Mouse (Mus musculus): ENCODE measurements around the gene Terb2. TPM values are rescaled to one million over a fixed set of nuclear protein-coding genes. Genes with fewer than 3 reads are reported as not detected.

Terb2 gene
- not detected in 2 replicates for polyA plus RNA-seq (2015; fragmentation: Nextera tagmentation; extraction: Ambion mirVana)

DNA sequence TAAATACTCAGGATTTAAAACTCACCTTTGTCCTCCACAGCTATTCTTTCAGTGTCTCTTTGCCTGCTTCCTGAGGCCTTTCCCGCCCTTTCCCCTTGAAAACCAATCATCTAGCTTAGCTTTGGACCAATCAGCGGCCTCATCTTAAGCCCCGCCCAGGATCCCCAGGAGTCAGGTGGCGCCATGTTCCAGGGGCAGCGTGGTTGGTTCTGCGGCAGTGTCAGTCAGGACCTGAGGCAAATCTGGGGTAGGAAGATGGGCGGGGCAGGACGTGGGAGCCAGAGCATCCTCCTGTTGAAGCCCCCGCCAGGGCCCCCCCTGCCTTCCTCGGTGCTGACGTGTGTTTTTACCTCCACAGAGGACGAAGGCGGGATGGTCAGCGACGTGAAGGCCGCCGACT is at the start of gene Terb2, which contains the start of gene Patl2:
Gene Terb2, plus strand, starts transcription at position 167 of the 400 bp plus-strand sequence.
Gene Patl2, minus strand, starts transcription at position 84 of the 400 bp plus-strand sequence.
- Histone ChIP-seq H3K4me1 (replicated peaks) (peaks cover 4% of the 10 kb centered on the region), H3K4me2 (no peak within 1 kb of the TSS), H3K4me3 (replicated peaks) (no peak within 1 kb of the TSS), H3K9ac (no peak within 1 kb of the TSS), H3K27ac (no peak within 1 kb of the TSS), H3K9me3 (replicated peaks) (no peaks in the 10 kb centered on the region), H3K36me3 (no peaks in the 10 kb centered on the region), H3K27me3 (no peaks in the 10 kb centered on the region)
- 73% methylated on average over 17 of the region's 17 CpGs for WGBS (ENCODE audit: insufficient replicate concordance)
- ATAC-seq (ENCODE audit: low read depth): no peak
- DNase-seq: no peak

DNA sequence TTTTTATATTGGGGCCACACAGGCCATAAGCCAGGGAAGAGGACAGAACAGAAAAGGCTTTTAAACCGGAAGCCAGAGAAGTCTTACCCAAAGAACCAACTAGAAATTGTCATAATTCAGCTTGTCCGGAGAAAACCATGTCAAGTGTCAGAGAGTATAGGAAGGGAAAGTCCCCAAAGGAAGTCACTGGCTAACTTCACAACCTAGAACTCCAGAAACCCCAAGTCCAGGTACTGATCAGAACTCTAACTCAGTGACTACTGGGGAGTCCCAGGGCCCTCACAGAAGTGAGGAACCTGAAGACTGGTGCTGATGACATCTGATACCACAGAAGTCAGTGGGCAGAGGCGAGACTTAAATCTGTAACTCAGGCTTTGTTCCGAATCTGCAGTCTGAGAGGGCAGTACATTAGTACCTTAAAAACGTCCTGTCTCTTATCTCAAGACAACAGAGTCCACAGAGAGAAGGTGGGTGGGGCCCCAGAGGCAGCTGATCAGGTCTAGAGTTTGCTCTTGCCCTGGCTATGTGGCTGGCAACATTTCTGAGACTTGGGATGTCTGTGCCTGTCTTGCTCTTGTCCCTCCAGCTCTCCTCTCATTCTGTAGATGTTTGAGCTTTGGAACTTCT is 48.1 kb upstream of the Terb2 start:
- Histone ChIP-seq H3K36me3 (no peaks in the 10 kb centered on the region), H3K27me3 (no peaks in the 10 kb centered on the region), H3K4me3 (replicated peaks) (no peak overlapping the region), H3K9me3 (replicated peaks) (no peaks in the 10 kb centered on the region), H3K27ac (peak overlapping the region; percentile 73), H3K4me2 (peak overlapping the region; percentile 50), H3K9ac (peak overlapping the region; percentile 52), H3K4me1 (replicated peaks) (peaks cover 36% of the 10 kb centered on the region)
- peak; percentile 83 for DNase-seq
- peak; percentile 97 for ATAC-seq (ENCODE audit: low read depth)
- 22% methylated on average over 5 of the region's 5 CpGs for WGBS (ENCODE audit: insufficient replicate concordance)

DNA sequence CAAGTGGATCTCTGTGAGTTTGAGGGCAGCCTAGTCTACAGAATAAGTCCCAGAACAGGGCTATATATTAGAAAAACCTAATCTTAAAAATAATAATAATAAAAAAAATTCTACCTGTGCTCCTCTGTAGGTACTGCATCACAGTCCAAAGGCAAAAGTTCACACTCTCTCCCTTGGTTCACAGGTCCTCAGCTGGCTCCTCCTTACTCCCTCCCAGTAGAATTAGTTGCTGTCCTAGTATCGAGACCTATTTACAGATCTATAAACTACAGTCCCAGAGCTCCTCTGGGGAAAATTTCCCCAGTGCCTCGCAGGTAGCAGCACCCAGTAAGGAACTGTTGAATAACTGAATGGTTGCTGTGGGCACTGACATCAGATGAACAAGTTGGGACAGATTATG is 45.3 kb upstream of the Terb2 start:
- Histone ChIP-seq H3K9me3 (replicated peaks) (no peaks in the 10 kb centered on the region), H3K4me1 (replicated peaks) (peaks cover 38% of the 10 kb centered on the region), H3K4me2 (peak overlapping the region; percentile 13; the same call in 1 of the 2 replicates), H3K27me3 (no peaks in the 10 kb centered on the region), H3K4me3 (replicated peaks) (no peak overlapping the region), H3K9ac (no peak overlapping the region), H3K36me3 (no peaks in the 10 kb centered on the region), H3K27ac (peak overlapping the region; percentile 67)
- WGBS (ENCODE audit: insufficient replicate concordance): 51% methylated on average over 2 of the region's 2 CpGs
- DNase-seq (no peak), ATAC-seq (ENCODE audit: low read depth) (no peak)

DNA sequence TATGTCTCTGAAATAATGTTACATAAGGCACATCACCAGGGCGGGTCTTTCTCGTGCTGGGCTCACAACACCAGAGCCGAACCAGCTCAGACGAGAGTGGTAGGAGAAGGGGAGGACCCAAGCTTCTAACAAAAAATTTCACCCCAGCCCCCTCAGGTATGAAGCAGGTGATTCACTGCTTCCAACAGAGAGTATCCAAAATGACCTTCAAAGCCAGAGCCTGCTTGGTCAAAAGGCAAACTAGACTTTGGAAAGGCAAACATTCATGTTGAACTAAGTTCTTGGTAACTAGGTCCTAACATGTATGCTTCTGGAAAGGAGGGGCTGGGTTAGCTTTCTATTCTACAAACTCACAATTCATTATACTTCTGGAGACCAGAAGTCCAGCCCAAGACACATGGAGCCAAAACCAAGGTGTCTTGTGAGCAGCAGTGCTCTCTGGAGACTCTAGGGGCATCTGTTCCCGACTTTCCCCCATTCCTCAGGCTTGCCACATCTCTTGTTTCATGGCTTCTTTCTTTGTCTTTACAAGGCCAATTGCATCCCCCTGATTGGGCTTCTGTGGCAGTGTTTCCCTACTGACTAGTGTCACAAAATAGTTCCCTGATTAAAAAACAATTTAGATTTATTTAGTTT is 44.6 kb upstream of the Terb2 start:
- H3K27ac ChIP-seq: peak overlapping the region; percentile 67
- no peaks in the 10 kb centered on the region for H3K27me3 ChIP-seq
- H3K4me1 ChIP-seq (replicated peaks): peaks cover 39% of the 10 kb centered on the region
- ATAC-seq (ENCODE audit: low read depth): peak; percentile 18
- H3K9me3 ChIP-seq (replicated peaks): no peaks in the 10 kb centered on the region
- H3K4me3 ChIP-seq (replicated peaks): no peak overlapping the region
- H3K9ac ChIP-seq: no peak overlapping the region
- WGBS (ENCODE audit: insufficient replicate concordance): 61% methylated on average over 5 of the region's 5 CpGs
- peak overlapping the region; percentile 13; the same call in 1 of the 2 replicates for H3K4me2 ChIP-seq
- DNase-seq: no peak
- H3K36me3 ChIP-seq: no peaks in the 10 kb centered on the region

DNA sequence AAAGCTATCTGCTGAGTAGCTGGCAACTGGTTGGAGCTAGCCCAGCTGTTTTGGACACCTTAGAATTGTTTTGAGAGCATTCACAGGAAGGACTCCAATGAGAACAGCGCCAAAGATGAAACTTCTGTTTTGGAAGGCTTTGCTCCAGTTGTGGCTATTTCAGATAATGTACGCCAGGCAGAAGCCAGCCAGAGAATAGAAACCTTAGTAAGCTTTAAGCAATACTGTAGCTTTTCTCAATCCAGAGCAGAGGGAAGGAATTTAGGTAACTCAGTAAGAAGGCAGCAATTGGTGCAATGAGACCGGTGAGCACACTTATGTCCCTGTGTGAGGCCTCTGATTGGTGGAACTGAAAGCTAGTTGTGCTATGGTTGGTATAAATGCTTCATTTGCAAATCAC is 43.0 kb upstream of the Terb2 start:
- 77% methylated on average over 3 of the region's 3 CpGs for WGBS (ENCODE audit: insufficient replicate concordance)
- H3K36me3 ChIP-seq: no peaks in the 10 kb centered on the region
- no peak overlapping the region for H3K27ac ChIP-seq
- H3K4me2 ChIP-seq: no peak overlapping the region
- H3K9me3 ChIP-seq (replicated peaks): no peaks in the 10 kb centered on the region
- H3K9ac ChIP-seq: no peak overlapping the region
- no peak for ATAC-seq (ENCODE audit: low read depth)
- H3K4me1 ChIP-seq (replicated peaks): peaks cover 35% of the 10 kb centered on the region
- DNase-seq: no peak
- H3K4me3 ChIP-seq (replicated peaks): no peak overlapping the region
- H3K27me3 ChIP-seq: no peaks in the 10 kb centered on the region

DNA sequence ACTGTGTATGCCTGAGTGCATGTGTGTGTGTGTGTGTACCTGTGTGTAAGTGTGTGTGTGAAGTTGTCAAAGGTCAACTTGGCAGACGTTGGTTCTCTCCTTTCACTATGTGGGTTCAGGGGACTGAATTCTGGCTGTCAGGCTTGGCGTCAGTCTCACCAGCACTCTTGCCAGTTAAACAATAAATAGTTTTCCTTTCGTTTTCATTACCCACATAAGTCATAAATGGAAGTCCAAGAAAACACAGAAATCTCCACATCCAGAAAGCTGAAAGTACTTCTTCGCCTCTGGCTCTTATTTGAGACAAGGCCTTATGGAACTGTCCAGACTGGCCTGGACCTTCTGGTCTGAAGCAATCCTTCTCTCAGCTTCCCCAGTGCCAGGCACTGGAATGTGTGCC is 40.3 kb upstream of the Terb2 start:
- H3K9ac ChIP-seq: no peak overlapping the region
- no peak for ATAC-seq (ENCODE audit: low read depth)

DNA sequence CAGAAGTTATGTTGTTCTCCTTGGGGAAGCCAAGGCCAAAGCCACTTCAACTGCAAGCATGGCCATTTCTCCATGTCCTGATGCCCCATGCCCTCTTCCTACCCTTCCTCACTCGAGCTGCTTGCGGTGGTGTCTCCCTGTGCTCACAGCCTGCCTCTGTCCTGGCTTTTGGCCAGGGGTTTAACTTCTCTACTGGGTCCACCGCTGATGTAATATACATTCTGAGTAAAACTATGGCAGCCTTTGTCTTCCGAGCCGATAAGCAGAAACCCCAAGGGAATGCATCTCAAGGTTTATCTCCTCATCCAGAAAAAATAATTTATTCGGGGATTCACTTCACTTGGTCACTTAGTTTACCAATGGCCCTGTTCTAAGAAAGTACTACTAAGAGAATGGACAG is 39.4 kb upstream of the Terb2 start:
- Histone ChIP-seq H3K9ac (peak overlapping the region; percentile 89), H3K4me2 (peak overlapping the region; percentile 93), H3K9me3 (replicated peaks) (no peaks in the 10 kb centered on the region), H3K27ac (peak overlapping the region; percentile 65), H3K27me3 (no peaks in the 10 kb centered on the region), H3K4me1 (replicated peaks) (peaks cover 44% of the 10 kb centered on the region), H3K4me3 (replicated peaks) (peak overlapping the region; percentile 82), H3K36me3 (peaks cover 15% of the 10 kb centered on the region)
- ATAC-seq (ENCODE audit: low read depth) (no peak), DNase-seq (no peak)
- 74% methylated on average over 6 of the region's 6 CpGs for WGBS (ENCODE audit: insufficient replicate concordance)

More for the DNA sequence above, 40.3 kb upstream of the Terb2 start:
- no peaks in the 10 kb centered on the region for H3K27me3 ChIP-seq
- peaks cover 7% of the 10 kb centered on the region for H3K36me3 ChIP-seq
- no peaks in the 10 kb centered on the region for H3K9me3 ChIP-seq (replicated peaks)
- peaks cover 44% of the 10 kb centered on the region for H3K4me1 ChIP-seq (replicated peaks)
- H3K27ac ChIP-seq: no peak overlapping the region
- DNase-seq: no peak
- WGBS (ENCODE audit: insufficient replicate concordance): 59% methylated on average over 4 of the region's 4 CpGs
- no peak overlapping the region for H3K4me3 ChIP-seq (replicated peaks)
- H3K4me2 ChIP-seq: no peak overlapping the region

DNA sequence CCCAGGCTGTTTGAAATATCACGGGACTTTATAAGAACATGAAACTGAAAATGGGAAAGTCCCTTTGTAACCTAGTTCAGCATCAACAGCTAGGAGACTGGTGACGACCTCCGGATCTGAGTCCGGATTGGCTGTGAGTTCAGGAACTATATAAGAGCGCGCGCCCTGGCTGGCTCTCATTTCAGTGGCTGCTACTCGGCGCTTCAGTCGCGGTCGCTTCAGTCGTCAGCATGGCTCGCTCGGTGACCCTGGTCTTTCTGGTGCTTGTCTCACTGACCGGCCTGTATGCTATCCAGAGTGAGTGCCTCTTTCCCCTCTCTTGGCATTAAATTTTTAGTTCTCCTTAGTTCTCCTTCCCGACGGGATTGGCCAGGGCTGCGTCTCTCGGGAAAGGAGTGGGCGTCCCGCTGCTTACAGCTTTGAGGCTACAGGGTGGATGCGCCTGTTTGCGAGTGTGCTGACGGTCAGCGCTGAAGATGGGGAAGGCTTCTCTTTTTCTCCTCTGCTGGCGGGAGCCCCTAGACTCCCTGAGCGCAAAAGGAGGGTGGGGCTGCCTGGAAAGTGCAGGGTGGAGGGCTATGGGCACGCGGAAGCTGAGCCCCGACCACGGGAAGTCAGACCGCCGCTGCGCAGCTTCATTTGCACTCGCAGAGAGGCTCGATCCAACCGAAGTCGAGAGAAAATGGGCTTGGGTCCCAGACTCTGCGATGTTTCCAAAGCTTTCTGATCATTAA is 38.4 kb upstream of the Terb2 start, which contains the start of gene B2m:
Gene B2m, plus strand, starts transcription at position 179 of the 734 bp plus-strand sequence.
- Histone ChIP-seq H3K27me3 (no peaks in the 10 kb centered on the region), H3K4me2 (peak within 1 kb of the TSS; percentile 93), H3K9ac (peak within 1 kb of the TSS; percentile 89), H3K4me1 (replicated peaks) (peaks cover 50% of the 10 kb centered on the region), H3K36me3 (peaks cover 23% of the 10 kb centered on the region), H3K27ac (peak within 1 kb of the TSS; percentile 85), H3K4me3 (replicated peaks) (peak within 1 kb of the TSS; percentile 82), H3K9me3 (replicated peaks) (no peaks in the 10 kb centered on the region)
- WGBS (ENCODE audit: insufficient replicate concordance): under 1% methylated on average over 40 of the region's 40 CpGs
- ATAC-seq (ENCODE audit: low read depth) (peak; percentile 93), DNase-seq (peak; percentile 84)

DNA sequence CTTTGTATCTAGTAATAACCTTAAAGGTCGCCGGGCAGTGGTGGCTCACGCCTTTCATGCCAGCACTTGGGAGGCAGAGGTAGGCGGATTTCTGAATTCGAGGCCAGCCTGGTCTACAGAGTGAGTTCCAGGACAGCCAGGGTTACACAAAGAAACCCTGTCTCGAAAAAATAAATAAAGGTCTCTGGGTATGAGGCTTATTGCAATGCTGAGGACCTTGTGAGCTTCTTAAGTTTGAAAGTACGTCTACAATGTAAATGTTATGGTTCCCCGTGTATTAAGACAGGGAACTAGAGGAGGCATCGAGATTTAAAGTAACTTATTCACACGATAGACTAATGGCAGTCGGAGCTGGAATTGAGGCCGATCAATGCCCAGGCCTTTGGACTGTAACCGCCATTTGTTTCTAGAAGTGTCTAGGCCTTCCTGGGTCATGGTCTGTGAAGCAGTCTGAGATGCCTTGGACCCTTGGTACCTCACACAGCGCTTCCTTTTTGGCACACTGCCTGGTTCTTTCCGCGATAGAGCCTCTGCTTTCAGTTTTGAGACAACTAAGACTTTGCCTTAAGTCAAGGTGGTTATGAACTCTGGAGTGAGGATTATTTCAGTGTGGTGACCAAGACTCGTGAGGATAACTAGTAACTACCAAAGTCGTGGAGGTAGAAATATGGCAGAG is 37.7 kb upstream of the Terb2 start:
- WGBS (ENCODE audit: insufficient replicate concordance): 9% methylated on average over 18 of the region's 18 CpGs
- ATAC-seq (ENCODE audit: low read depth): peak; percentile 12; the same call in 1 of the 2 replicates
- DNase-seq: no peak

DNA sequence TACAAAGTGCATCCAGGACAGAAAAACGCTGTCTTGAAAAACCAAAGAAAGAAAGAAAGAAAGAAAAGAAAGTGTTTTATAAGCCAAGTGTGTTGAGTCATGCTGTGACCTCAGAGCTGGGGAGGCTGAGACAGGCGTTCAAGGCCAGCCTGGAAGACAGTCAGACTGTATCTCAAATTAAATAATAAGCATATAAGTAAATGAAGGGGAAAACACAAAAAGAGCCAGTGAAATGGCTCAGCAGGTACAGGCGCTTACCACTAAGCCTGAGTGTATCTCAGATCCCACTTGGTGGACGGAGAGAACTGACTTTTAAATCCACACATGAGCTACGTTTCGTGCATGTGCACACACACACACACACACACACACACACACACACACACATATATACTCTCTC is 36.8 kb upstream of the Terb2 start:
- WGBS (ENCODE audit: insufficient replicate concordance): 78% methylated on average over 6 of the region's 6 CpGs
- Histone ChIP-seq H3K9ac (peak overlapping the region; percentile 89; the same call in 1 of the 2 replicates), H3K9me3 (replicated peaks) (no peaks in the 10 kb centered on the region), H3K27ac (no peak overlapping the region), H3K36me3 (peaks cover 33% of the 10 kb centered on the region), H3K4me1 (replicated peaks) (peaks cover 51% of the 10 kb centered on the region), H3K27me3 (no peaks in the 10 kb centered on the region), H3K4me3 (replicated peaks) (peak overlapping the region; percentile 82), H3K4me2 (peak overlapping the region; percentile 93)
- no peak for ATAC-seq (ENCODE audit: low read depth)
- DNase-seq: no peak

More for the DNA sequence above, 37.7 kb upstream of the Terb2 start:
- peak overlapping the region; percentile 93 for H3K4me2 ChIP-seq
- no peaks in the 10 kb centered on the region for H3K27me3 ChIP-seq
- no peaks in the 10 kb centered on the region for H3K9me3 ChIP-seq (replicated peaks)
- peaks cover 30% of the 10 kb centered on the region for H3K36me3 ChIP-seq
- peak overlapping the region; percentile 82 for H3K4me3 ChIP-seq (replicated peaks)
- H3K9ac ChIP-seq: peak overlapping the region; percentile 89
- H3K4me1 ChIP-seq (replicated peaks): peaks cover 51% of the 10 kb centered on the region
- H3K27ac ChIP-seq: peak overlapping the region; percentile 85

DNA sequence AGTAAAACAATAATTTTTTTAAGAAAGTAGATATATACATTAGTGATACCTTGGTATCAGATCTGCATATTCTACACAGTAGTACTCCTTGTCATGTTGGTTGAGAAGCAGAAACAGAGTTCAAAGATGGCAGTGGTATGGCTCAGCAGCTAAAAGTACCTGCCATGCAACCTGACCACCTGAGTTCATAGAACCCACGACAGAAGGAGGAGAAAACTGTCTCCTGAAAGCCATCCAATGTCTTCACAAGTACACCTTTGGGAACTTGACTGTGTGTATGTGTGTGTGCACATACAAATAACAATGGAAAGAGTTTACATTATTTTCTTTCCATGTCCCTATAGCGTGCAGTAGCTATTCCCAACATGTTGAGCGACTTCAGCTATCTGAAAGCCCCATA is 36.4 kb upstream of the Terb2 start:
- no peak for DNase-seq
- Histone ChIP-seq H3K9me3 (replicated peaks) (no peaks in the 10 kb centered on the region), H3K27me3 (no peaks in the 10 kb centered on the region), H3K27ac (no peak overlapping the region), H3K4me1 (replicated peaks) (peaks cover 53% of the 10 kb centered on the region), H3K4me2 (peak overlapping the region; percentile 93), H3K4me3 (replicated peaks) (peak overlapping the region; percentile 82), H3K9ac (0 out of 2 replicates have a peak overlapping the region, but pooled peaks have one; percentile 89), H3K36me3 (peaks cover 37% of the 10 kb centered on the region)
- no peak for ATAC-seq (ENCODE audit: low read depth)
- WGBS (ENCODE audit: insufficient replicate concordance): 66% methylated on average over 3 of the region's 3 CpGs
